Mouse (Mus musculus) kidney, postnatal 0 days (tissue): Measurements from ENCODE around the gene Carm1. TPM values are rescaled to one million over a fixed set of nuclear protein-coding genes. Genes with fewer than 3 reads are reported as not detected.

Experiments used
- ATAC-seq: fragments of 200-750 bp; cut with Nextera tagmentation; replicated peaks from 2 replicates; pipeline ENCODE4 v1.8.0; 2017; ENCODE audit warnings: low read depth, moderate number of reproducible peaks, moderate TSS enrichment, moderate library complexity; ENCODE audit not compliant: low FRiP score
- DNase-seq: peaks from one replicate; pipeline ENCODE4 v3.0.0-alpha.2; 2016; ENCODE audit warnings: low spot score
- H3K27ac ChIP-seq: fragments of 300-500 bp; sonication (generic); 2 replicates; pipeline ENCODE4 v1.5.1; 2014; ENCODE audit warnings: mild to moderate bottlenecking
- H3K27me3 ChIP-seq: fragments of 300-500 bp; sonication (generic); 2 replicates; pipeline ENCODE4 v1.6.1; 2014; ENCODE audit warnings: low read length, mixed read lengths; ENCODE audit not compliant: insufficient read depth
- H3K36me3 ChIP-seq: fragments of 300-500 bp; sonication (generic); 2 replicates; pipeline ENCODE4 v1.6.1; 2014; ENCODE audit warnings: low read length, mixed read lengths; ENCODE audit not compliant: insufficient read depth
- H3K4me1 ChIP-seq: fragments of 300-500 bp; sonication (generic); replicated peaks from 2 replicates; pipeline ENCODE4 v1.6.1; 2014; ENCODE audit warnings: antibody characterized with exemption, low read length, mixed read lengths; ENCODE audit not compliant: insufficient read depth
- H3K4me2 ChIP-seq: fragments of 300-500 bp; sonication (generic); 2 replicates; pipeline ENCODE4 v1.6.1; 2014; ENCODE audit warnings: mild to moderate bottlenecking, low read length, moderate library complexity, mixed read lengths
- H3K4me3 ChIP-seq: fragments of 300-500 bp; sonication (generic); replicated peaks from 2 replicates; pipeline ENCODE4 v1.5.1; 2014; ENCODE audit warnings: low read depth, low read length
- H3K9ac ChIP-seq: fragments of 300-500 bp; sonication (generic); 2 replicates; pipeline ENCODE4 v1.6.1; 2014; ENCODE audit warnings: low read depth, low read length
- H3K9me3 ChIP-seq: fragments of 300-500 bp; sonication (generic); replicated peaks from 2 replicates; pipeline ENCODE4 v1.6.1; 2016; ENCODE audit warnings: low read length, inconsistent platforms, mixed read lengths
- CTCF ChIP-seq: IDR thresholded peaks from 2 replicates; pipeline ENCODE4 v1.5.1; 2016; ENCODE audit warnings: antibody characterized with exemption, low read depth, mild to moderate bottlenecking, moderate library complexity
- WGBS: fragments of 180-500 bp; shearing (Covaris S2); extraction: QIAGEN DNeasy Blood & Tissue Kit; methylation state at CpG from one replicate; pipeline ENCODE4 v1.1.7; 2014; 5-methylcytosine and 5-hydroxymethylcytosine counted together
- polyA plus RNA-seq: library from polyadenylated mRNA; unstranded; fragments of >200 nt; fragmentation: Nextera tagmentation; extraction: Ambion mirVana; gene quantifications from 2 replicates; pipeline ENCODE4 v1.2.1, GENCODE M21; 2015

The Carm1 gene
- polyA plus RNA-seq, 1 experiment from 2014 or later, result 26.3 TPM

- ATAC-seq, result peak; percentile 93
- H3K27me3 ChIP-seq, result no peaks in the 10 kb centered on the region
Measured at GRCm38 (mm10) chr9:21545916-21546788, 542 bp upstream of the Carm1 start.

GRCm38 (mm10) chr9:21547075-21547941 lies 614 bp downstream of the Carm1 start:
- Histone ChIP-seq H3K4me1 (peaks cover 15% of the 10 kb centered on the region), H3K27me3 (no peaks in the 10 kb centered on the region), H3K4me2 (peak overlapping the region; percentile 87), H3K27ac (peak overlapping the region; percentile 97), H3K9ac (peak overlapping the region; percentile 96), H3K9me3 (no peaks in the 10 kb centered on the region), H3K36me3 (no peaks in the 10 kb centered on the region; the same call in 1 of the 2 replicates), H3K4me3 (peak overlapping the region; percentile 73)
- peak; percentile 68 for DNase-seq
- 1% methylated on average over 61 of the region's 66 CpGs for WGBS
- ATAC-seq, result peak; percentile 26
- peak; percentile 22; the same call in 1 of the 2 replicates for TF ChIP-seq CTCF

More at GRCm38 (mm10) chr9:21545916-21546788, 542 bp upstream of the Carm1 start:
- under 1% methylated on average over 64 of the region's 67 CpGs for WGBS
- Histone ChIP-seq H3K27ac (peak overlapping the region; percentile 97), H3K4me3 (peak overlapping the region; percentile 51), H3K9ac (peak overlapping the region; percentile 96), H3K4me2 (peak overlapping the region; percentile 87), H3K9me3 (no peaks in the 10 kb centered on the region), H3K36me3 (no peaks in the 10 kb centered on the region; the same call in 1 of the 2 replicates), H3K4me1 (peaks cover 15% of the 10 kb centered on the region)
- peak; percentile 67 for TF ChIP-seq CTCF
- peak; percentile 99 for DNase-seq

GRCm38 (mm10) chr9:21551049-21551448 lies 4.4 kb downstream of the Carm1 start:
- H3K36me3 ChIP-seq, result no peaks in the 10 kb centered on the region; the same call in 1 of the 2 replicates
- H3K27ac ChIP-seq, result no peak overlapping the region
- H3K4me2 ChIP-seq, result no peak overlapping the region
- peaks cover 11% of the 10 kb centered on the region for H3K4me1 ChIP-seq
- H3K4me3 ChIP-seq, result no peak overlapping the region
- 96% methylated on average over 2 of the region's 2 CpGs for WGBS
- ATAC-seq (no peak), DNase-seq (no peak)
- TF ChIP-seq CTCF, result no peak
- no peaks in the 10 kb centered on the region for H3K27me3 ChIP-seq
- no peak overlapping the region for H3K9ac ChIP-seq
- no peaks in the 10 kb centered on the region for H3K9me3 ChIP-seq

DNA sequence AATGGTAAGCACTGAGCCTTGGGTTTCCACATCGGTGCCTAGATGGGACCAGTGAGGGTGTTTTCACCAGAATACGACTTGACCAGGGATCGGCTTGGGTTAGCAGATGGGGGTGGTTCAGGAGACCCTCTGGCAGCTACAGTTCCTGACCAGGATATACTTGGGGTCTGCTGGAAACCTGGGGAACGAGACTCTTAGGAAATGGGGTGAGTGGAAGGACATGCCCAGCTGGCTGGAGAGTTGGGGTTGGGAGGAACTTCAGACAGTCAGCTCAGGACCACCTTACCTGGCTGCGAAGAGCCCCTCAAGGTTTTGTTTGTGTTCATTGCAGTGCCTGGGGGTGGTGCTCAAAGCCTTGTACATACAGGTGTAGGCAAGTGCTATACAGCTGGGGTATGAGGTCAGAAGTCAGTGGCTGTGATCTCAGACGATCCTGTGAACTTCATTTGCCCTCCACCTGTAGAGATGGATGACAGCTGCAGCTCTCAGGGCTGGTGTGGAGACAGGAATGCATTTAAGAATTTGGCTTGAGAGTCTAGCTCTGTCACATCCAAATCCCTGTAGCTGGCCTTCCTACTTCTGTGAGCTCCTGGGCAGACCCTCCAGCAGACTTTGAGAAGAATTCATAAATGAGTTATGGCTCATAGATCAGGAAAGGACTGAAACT lies 7.0 kb downstream of the Carm1 start:
- H3K36me3 ChIP-seq, result no peaks in the 10 kb centered on the region; the same call in 1 of the 2 replicates
- H3K27ac ChIP-seq, result no peak overlapping the region
- H3K4me2 ChIP-seq, result no peak overlapping the region
- 82% methylated on average over 6 of the region's 6 CpGs for WGBS
- no peak overlapping the region for H3K4me3 ChIP-seq
- DNase-seq (no peak), ATAC-seq (no peak)
- H3K27me3 ChIP-seq, result no peaks in the 10 kb centered on the region
- TF ChIP-seq CTCF, result no peak
- H3K4me1 ChIP-seq, result peaks cover 6% of the 10 kb centered on the region; the same call in 1 of the 2 replicates
- H3K9ac ChIP-seq, result no peak overlapping the region
- no peaks in the 10 kb centered on the region for H3K9me3 ChIP-seq

- 81% methylated on average over 6 of the region's 6 CpGs for WGBS
- DNase-seq (no peak), ATAC-seq (no peak)
- H3K9me3 ChIP-seq, result no peaks in the 10 kb centered on the region
- no peak overlapping the region for H3K9ac ChIP-seq
- H3K36me3 ChIP-seq, result no peaks in the 10 kb centered on the region; the same call in 1 of the 2 replicates
- no peaks in the 10 kb centered on the region for H3K27me3 ChIP-seq
- peak; percentile 16; the same call in 1 of the 2 replicates for TF ChIP-seq CTCF
- no peak overlapping the region for H3K27ac ChIP-seq
- 0 out of 2 replicates have a peak, but pooled peaks cover 5% of the 10 kb centered on the region for H3K4me1 ChIP-seq
- no peak overlapping the region for H3K4me3 ChIP-seq
- no peak overlapping the region for H3K4me2 ChIP-seq
Measured at GRCm38 (mm10) chr9:21555198-21555742, 8.6 kb downstream of the Carm1 start.
